Mouse (Mus musculus) liver, embryonic 14.5 days (tissue): ENCODE data around the gene Gm20489.

Experiments used
- CTCF ChIP-seq: IDR thresholded peaks from 2 replicates; pipeline ENCODE4 v1.5.1; 2016; ENCODE audit warnings: antibody characterized with exemption, low read depth, control low read depth
- EP300 ChIP-seq: IDR thresholded peaks from 2 replicates; pipeline ENCODE4 v1.6.1; 2016; ENCODE audit warnings: antibody characterized with exemption, low read depth

- TF ChIP-seq CTCF (no peak), EP300 (no peak)
These were observed 14.7 kb downstream of the Gm20489 start, which contains the start of gene Foxo4 for GRCm38 (mm10) chrX:101253952-101254729.
